Mouse (Mus musculus) forelimb bud, embryonic 11.5 days (tissue): ENCODE results near the gene Sec11a.

Experiments used
- DNase-seq: peaks from one replicate; pipeline ENCODE4 v3.0.0-alpha.2; 2012; ENCODE audit warnings: low read depth, low spot score

Gene Sec11a

DNA sequence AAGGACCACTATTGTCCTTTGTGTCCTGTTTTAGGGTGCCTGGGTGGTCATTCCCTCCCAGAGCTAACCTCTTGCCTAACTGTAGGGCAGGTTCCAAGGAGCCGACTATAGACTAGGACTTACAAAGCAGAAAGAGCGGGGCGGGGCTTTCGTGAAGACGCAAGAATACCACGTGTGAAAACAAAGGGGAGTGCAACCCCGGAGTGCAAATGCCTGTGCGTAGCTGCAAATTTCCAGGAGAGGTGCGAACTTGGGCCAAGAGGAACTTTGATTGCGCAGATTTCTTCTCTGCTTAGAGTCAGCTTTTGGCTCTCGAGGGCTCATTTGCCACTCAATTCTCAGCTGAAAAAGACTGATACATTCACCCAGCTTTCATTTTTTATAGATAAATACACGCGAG, 87.4 kb downstream of the Sec11a start:
- DNase-seq, result peak; percentile 76

DNA sequence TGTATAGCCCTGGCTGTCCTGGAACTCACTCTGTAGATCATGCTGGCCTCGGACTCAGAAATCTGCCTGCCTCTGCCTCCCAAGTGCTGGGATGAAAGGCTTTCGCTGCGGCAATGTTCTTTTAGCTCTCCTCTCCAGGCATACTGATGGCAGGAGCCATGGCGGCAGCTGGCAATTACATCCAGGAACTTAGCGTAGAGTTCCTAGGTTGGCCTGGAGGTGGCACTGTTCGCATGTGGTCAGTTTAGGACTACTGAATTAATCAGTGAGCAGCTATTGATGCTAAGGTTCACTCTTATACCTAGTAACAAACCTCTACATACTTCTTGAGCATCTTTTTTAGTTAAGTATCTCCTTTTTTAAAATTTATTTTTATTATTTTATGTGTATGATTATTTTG, 90.4 kb downstream of the Sec11a start:
- DNase-seq, result peak; percentile 71

DNA sequence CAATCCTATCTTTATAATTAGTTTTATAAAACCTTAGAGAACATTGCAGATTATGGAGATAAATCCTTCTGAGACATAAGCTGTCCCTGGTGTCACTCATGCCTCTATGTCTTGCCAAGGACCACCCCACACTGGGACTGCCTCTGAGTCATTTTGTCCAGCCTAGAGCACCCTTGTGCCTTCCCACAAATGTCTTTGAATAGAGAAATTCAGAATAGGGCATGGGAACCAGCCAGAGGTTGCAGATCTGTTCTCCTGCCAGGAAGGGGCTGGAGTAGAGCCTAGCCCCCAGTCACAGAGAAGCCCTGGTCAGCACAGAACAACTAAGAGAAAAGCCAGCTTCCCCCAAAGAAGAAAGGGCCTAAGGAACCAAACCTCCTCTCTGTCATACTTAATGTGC, 92.3 kb downstream of the Sec11a start:
- DNase-seq, result no peak
